17 mouse cellular contexts compared by ENCODE assay signal in genomic region chr5:116589631-116590030, GRCm38 (mm10). TPM values are rescaled to one million over a fixed set of nuclear protein-coding genes. Genes with fewer than 3 reads are reported as not detected.
DNase-seq lines count a peak whose midpoint lies in the region; ATAC-seq lines count a peak whose summit lies in the region.
"Had no signal": no experiment of that assay in that cellular context is flagged by ENCODE, and none has a peak within 500 bp of the region (broad histone marks: within the 10 kb centered on the region; RNA-seq: fewer than 3 reads in every experiment).

No protein-coding gene starts in this region.

- peak overlapping the region; percentile 77 for H3K4me3 ChIP-seq in forebrain, embryonic 15.5 days
- H3K4me3 ChIP-seq in midbrain, embryonic 12.5 days, result peak overlapping the region; percentile 71
- H3K4me3 ChIP-seq in kidney, embryonic 14.5 days (ENCODE audit: low read length), result no peak overlapping the region
- H3K4me3 ChIP-seq: heart, embryonic 10.5 days; limb, embryonic 13.5 days had no signal

- 38% methylated on average over 8 of the region's 8 CpGs for WGBS in forebrain, embryonic 15.5 days
- 52% methylated on average over 8 of the region's 8 CpGs for WGBS in midbrain, embryonic 12.5 days
- WGBS in kidney, embryonic 14.5 days, result 78% methylated on average over 8 of the region's 8 CpGs

- no peak for ATAC-seq in forebrain, embryonic 15.5 days (replicated peaks)
- no peak for ATAC-seq in midbrain, embryonic 12.5 days (ENCODE audit: low FRiP score, low read depth)
- no peak for ATAC-seq in megakaryocyte, adult 5-6 weeks (ENCODE audit: poor library complexity, severe bottlenecking)
- ATAC-seq in kidney, embryonic 14.5 days (ENCODE audit: low FRiP score, low TSS enrichment), result no peak
- ATAC-seq: CD4-positive, CD25-positive, alpha-beta regulatory T cell, adult 4 months; inflammation-experienced regulatory T-cells, adult 6 months; lung, postnatal 0 days; Patski had no signal

- H3K36me3 ChIP-seq in forebrain, embryonic 15.5 days, result no peaks in the 10 kb centered on the region; the same call in 1 of the 2 replicates
- no peaks in the 10 kb centered on the region for H3K36me3 ChIP-seq in midbrain, embryonic 12.5 days
- H3K36me3 ChIP-seq in kidney, embryonic 14.5 days (ENCODE audit: control insufficient read depth, insufficient read depth, low read length), result no peaks in the 10 kb centered on the region
- H3K36me3 ChIP-seq: heart, embryonic 10.5 days; limb, embryonic 13.5 days had no signal

- H3K27me3 ChIP-seq in forebrain, embryonic 15.5 days, result no peaks in the 10 kb centered on the region
- H3K27me3 ChIP-seq in midbrain, embryonic 12.5 days, result no peaks in the 10 kb centered on the region
- peaks cover 49% of the 10 kb centered on the region for H3K27me3 ChIP-seq in kidney, embryonic 14.5 days (ENCODE audit: control insufficient read depth, insufficient read depth, low read length)
- H3K27me3 ChIP-seq: Patski had no signal

- peak overlapping the region; percentile 91 for H3K4me2 ChIP-seq in forebrain, embryonic 15.5 days (replicated peaks)
- peak overlapping the region; percentile 70 for H3K4me2 ChIP-seq in midbrain, embryonic 12.5 days (replicated peaks)
- H3K4me2 ChIP-seq in kidney, embryonic 14.5 days (replicated peaks; ENCODE audit: low read depth, low read length), result no peak overlapping the region
- H3K4me2 ChIP-seq: limb, embryonic 13.5 days had no signal

- H3K9ac ChIP-seq in forebrain, embryonic 15.5 days (replicated peaks), result peak overlapping the region; percentile 84
- peak overlapping the region; percentile 78 for H3K9ac ChIP-seq in midbrain, embryonic 12.5 days (replicated peaks)
- no peak overlapping the region for H3K9ac ChIP-seq in kidney, embryonic 14.5 days (ENCODE audit: low read depth, low read length)
- H3K9ac ChIP-seq: limb, embryonic 13.5 days had no signal

- H3K9me3 ChIP-seq in forebrain, embryonic 15.5 days, result no peaks in the 10 kb centered on the region
- H3K9me3 ChIP-seq in midbrain, embryonic 12.5 days, result no peaks in the 10 kb centered on the region
- no peaks in the 10 kb centered on the region; the same call in 1 of the 2 replicates for H3K9me3 ChIP-seq in kidney, embryonic 14.5 days (ENCODE audit: control insufficient read depth, low read length)

- H3K27ac ChIP-seq in forebrain, embryonic 15.5 days (replicated peaks), result peak overlapping the region; percentile 98
- H3K27ac ChIP-seq in midbrain, embryonic 12.5 days (replicated peaks), result peak overlapping the region; percentile 22; the same call in 1 of the 2 replicates
- no peak overlapping the region for H3K27ac ChIP-seq in kidney, embryonic 14.5 days (ENCODE audit: low read depth, low read length)
- H3K27ac ChIP-seq: heart, embryonic 10.5 days; limb, embryonic 13.5 days had no signal

- H3K4me1 ChIP-seq in forebrain, embryonic 15.5 days, result peaks cover 66% of the 10 kb centered on the region
- peaks cover 60% of the 10 kb centered on the region for H3K4me1 ChIP-seq in midbrain, embryonic 12.5 days
- H3K4me1 ChIP-seq in kidney, embryonic 14.5 days (ENCODE audit: control insufficient read depth, insufficient read depth, low read length), result 0 out of 2 replicates have a peak, but pooled peaks cover 5% of the 10 kb centered on the region
- H3K4me1 ChIP-seq: limb, embryonic 13.5 days had no signal

- peak; percentile 84 for DNase-seq in brain, adult 2 months (ENCODE audit: low read depth, low spot score)
- DNase-seq in cerebellum, postnatal 14 days, result peak; percentile 66 to 67
- no peak for DNase-seq in right cerebral cortex, postnatal 36 days (ENCODE audit: low spot score in 2 of 2)
- DNase-seq in thymus, postnatal 14 days, result no peak
- DNase-seq: adrenal gland, adult 8-10 months; thymus, postnatal 4 days had no signal

RNA-seq across cellular contexts. Expression of gene Srrm4, which starts 2.0 kb away (rescaled TPM):
- 32.7 and 34.4 TPM in 2 replicates for polyA plus RNA-seq in forebrain, embryonic 15.5 days (2015; fragmentation: Nextera tagmentation; extraction: Ambion mirVana)
- polyA plus RNA-seq in midbrain, embryonic 12.5 days (2016; fragmentation: Nextera tagmentation; extraction: Ambion mirVana), result 21.8 and 24.0 TPM in 2 replicates
- not detected in 2 replicates for total RNA-seq in megakaryocyte, adult 5-6 weeks (2015)
- total RNA-seq in megakaryocyte, adult 5-6 weeks (2017), result 0.40 TPM in 1 of 2 replicates, not detected in the other
- 0.10 and 0.32 TPM in 2 replicates for polyA plus RNA-seq in kidney, embryonic 14.5 days (2014; fragmentation: Nextera tagmentation; extraction: Ambion mirVana)
- total RNA-seq: common myeloid progenitor, adult 5-6 weeks had no signal
- polyA plus RNA-seq: inflammation-experienced regulatory T-cells, adult 6 months had no signal

Comparison
In these comparisons a context has a peak if more than half of its experiments do, and no peak if none do; other contexts are left out.
1. DNase-seq: peak in brain, adult 2 months (single experiment) and cerebellum, postnatal 14 days (2 of 2); none in right cerebral cortex, postnatal 36 days (0 of 2) and thymus, postnatal 14 days (single experiment).
2. RNA of gene Srrm4, which starts 2.0 kb away (polyA plus RNA-seq): 32.7 to 34.4 TPM in forebrain, embryonic 15.5 days and 21.8 to 24.0 TPM in midbrain, embryonic 12.5 days; 0.10 to 0.32 TPM in kidney, embryonic 14.5 days; every median in the first group is over 10 times any median in the second.